Mouse (Mus musculus) ovary, adult 18-20 months (tissue): ENCODE results near the gene Polg2.
"Not testable (repeated sequence)": the region's sequence is repeated elsewhere in the genome, so short reads cannot be mapped to it uniquely, and the experiment has no call there.

ENCODE experiments used
- DNase-seq: peaks from one replicate; pipeline ENCODE4 v3.0.0; 2022; ENCODE audit warnings: low spot score, mixed read lengths

Polg2 gene

GRCm38 (mm10) chr11:106724916-106725235 lies 54.5 kb downstream of the Polg2 start:
- not testable (repeated sequence) for DNase-seq

DNA sequence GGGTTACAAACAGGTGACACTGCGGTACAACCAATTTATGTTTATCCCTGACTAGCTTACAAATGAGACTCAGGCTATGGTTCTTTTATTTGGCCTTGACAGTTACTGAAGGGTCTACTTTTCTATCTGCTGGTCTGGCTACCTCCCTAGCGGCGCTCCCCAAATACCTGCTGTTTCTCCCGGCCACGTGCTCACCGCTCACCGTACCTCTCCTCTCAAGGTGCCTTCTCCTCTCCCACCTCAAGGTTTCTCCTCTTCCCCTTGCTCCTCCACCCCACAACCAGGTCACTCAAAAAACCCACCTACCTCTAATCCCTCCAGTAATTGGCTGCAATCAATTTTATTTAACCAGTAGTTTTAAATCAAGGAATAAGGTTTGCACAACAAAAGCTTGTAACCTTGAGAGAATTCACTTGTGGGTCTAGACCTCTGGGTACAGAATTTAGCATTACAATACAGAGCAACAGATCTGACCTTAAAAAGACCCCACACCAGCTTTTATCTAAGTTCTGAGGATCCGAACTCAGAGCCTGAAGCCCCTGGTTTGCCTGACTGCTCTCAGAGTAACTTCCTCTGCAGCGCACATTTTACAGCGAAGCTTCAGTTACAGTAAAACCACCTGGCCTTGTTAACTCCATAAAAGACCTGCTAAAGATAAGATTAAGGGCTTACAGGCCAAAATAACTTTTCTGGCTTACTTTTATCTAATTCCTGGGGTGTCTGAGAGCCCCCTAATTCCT lies 55.0 kb downstream of the Polg2 start:
- no peak for DNase-seq

DNA sequence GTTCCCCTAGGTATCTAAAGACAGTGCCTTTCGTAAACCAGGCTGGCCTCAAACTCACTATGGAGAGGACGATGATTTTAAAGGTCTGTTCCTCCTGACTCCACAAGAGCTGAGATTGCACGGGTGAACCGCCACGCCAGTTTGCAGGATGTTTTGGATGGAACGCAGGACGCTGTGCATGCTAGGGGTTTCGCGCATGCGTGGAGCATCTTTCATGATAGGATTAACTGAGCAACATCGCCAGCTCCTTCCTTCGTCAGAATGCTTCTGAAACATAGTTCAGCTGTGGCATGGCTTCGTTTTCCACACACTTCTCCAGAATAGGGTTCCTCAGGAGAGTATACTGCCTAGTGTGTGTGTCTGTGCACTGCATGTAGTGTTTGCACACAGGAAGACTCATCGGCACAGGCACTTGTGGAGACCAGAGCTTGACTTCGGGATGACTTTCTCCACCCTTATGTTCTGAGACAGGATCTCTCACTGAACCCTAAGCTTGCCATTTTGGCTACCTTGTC lies 55.7 kb downstream of the Polg2 start:
- DNase-seq: no peak

DNA sequence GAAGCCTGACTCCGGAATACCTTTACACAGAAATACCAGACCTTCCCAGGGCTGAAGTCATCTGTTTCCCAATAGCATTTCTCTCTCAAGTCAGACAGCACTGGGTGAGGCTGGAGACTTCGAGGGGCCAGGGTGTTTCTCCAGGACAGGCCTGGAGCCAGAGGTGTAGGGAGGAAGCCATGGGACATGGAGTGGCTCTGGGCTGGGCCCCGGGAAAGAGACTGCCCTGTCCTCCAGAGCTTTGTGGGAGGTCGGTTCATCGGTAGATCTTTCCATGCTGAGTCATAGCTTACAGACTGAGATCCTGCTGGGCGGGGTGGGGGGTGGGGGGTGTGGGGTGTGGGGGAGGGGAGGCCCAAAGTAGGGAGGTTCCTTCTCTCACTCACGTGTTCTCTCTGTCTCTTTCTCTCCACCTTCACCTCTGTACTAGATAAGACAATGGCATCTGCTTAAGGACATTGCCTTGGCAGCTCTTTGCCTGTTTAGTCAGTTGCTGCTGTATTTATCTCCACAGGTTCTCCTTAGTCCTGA lies 56.4 kb downstream of the Polg2 start:
- peak; percentile 43 for DNase-seq

DNA sequence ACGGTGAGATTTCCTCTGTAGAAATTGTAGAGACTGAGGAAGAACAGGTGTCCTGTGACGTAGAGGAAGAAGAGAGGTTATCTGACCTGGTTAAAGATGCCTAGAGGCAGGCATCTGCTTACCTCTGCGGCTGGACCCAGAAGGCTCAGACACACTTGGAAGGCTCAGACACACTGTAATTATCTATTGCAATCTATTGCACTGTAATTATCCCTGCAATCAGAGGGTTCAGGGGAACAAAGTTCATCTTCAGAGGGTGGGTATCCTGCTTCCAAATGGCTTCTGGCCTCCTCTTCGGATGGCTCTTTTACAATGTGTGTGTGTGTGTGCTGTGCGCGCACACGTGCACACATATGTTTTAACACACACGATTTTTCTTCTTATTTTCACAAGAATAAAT lies 59.0 kb downstream of the Polg2 start:
- DNase-seq: no peak
